Mouse (Mus musculus): Measurements from ENCODE around the gene Supt7l. TPM values are rescaled to one million over a fixed set of nuclear protein-coding genes. Genes with fewer than 3 reads are reported as not detected.

The Supt7l gene
- 17.4 and 20.7 TPM in 2 replicates for polyA plus RNA-seq (2012; rRNA removed; ENCODE audit: low replicate concordance)

DNA sequence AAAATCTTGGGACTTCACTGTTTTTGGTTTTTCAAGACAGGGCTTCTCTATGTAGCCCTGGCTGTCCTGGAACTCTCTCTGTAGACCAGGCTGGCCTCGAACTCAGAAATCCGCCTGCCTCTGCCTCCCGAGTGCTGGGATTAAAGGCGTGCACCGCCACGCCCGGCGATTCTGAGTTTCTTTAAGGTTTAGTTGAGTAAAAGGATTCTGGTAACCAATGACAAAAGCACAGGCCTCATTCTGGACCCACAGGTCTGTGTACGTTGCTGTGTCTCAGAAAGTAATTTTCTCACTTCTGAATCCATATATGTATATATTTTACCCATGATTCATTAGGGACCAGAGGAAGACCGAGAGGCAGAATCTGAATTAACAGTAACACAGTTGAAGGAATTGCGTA lies at the start of gene Supt7l:
Gene Supt7l (minus strand): TSS at position 101 of the 400 bp plus-strand sequence.

DNA sequence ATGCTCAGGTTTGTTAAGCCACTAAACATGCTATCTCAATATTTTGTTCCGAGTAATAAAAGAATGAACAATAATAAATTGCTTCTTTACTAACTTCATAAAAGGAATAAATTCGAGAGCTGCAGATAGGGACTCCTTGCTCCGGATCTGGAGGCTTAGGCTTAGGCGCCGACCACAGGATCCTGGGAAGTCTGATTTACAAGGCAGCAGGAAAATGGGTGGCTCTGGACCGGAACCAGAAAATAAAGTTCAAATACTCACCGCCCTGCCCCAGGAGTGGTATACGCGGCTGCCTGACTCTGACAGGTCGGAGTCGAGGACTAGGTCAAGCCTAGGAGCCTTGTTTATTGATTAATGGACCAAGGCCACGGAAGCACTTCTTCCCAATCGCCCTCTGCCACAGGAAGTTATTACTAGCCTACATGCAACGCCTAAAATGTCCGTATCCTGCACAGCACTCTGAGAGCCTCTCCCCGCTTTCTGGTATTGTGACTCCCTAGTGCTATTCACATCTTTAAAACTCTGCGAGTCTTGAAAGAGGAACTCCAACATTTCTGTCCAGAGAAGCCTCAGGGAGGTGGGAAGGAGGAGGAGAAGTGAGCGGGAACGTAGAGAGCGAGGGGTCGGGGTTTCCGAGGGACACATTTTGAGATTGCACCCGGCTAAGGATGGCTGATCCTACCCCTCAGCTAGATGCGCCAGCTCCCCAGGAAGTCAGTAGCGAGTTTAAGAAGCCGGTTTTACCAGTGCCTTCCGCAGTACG lies 1.1 kb downstream of the Supt7l start, which contains the start of gene Slc4a1ap:
Gene Slc4a1ap (plus strand): TSS at position 642 of the 763 bp plus-strand sequence.

DNA sequence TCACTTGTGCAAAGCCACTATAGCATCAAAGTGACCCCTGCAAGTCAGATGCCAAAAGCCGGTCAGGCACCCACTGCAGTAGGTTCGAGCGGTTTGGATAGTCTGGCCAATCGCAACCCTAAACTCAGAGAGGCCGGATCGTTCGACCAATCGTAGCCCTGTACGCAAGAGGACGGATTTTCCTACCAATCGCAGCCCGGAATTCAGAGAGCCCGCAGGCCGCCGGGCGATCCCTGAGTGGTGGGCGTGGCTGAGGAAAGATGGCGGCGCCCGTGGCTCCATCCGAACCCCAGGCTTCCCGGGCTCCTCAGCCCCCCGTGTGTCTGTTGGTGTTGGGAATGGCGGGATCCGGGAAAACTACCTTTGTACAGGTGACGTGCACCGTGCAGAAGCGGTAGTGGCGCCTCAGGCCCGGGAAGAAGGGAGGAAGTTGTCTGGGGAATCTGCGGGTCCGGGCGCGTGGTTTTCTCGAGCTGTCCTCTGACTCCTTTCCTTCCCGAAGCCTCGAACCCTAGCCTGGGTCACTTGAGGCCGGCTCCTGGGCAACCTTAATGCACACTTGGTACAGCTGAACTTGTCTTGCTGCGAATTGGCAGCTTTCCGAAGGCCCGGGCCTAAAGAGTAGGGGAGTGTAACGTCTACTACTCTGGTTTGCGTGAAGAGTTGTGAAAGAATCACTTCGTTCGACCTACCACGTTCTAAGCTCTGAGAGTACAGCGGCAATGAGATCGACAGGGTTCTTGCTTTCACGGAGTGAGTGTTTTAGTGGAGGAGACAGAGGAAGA lies 32.9 kb downstream of the Supt7l start, which contains the start of gene Gpn1:
Gene Gpn1 (plus strand): TSS at position 229 of the 785 bp plus-strand sequence.

DNA sequence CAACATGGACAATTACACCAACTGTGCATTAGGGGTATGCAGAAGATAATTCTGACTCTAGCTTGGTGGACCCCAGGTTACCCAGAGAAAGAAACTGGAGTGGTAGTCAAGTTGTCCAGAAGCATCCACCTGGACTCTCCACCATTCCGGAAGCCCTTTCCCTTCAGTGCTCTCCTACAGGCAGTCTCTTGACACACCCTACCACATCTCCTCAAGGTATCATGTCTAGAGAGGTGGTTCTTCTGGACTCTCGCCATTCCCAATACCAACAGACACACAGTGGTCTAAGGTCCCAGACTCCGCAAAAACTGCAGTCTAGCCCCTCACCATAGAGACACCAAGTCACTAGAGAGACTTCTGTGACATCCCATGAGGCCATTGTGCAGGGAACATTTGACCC lies 42.2 kb downstream of the Supt7l start, which contains the start of gene 4930548H24Rik:
Gene 4930548H24Rik (plus strand): TSS at position 301 of the 400 bp plus-strand sequence.

Other genes starting within 250 kb of the Supt7l start
- 40.7 and 63.3 TPM in 2 replicates for gene Ift172, start 236.7 kb downstream of the Supt7l start, polyA plus RNA-seq (2012; rRNA removed; ENCODE audit: low replicate concordance)
- gene Fndc4, start 231.7 kb downstream of the Supt7l start, polyA plus RNA-seq (2012; rRNA removed; ENCODE audit: low replicate concordance), result 7.7 and 46.5 TPM in 2 replicates
- gene Gckr, start 230.4 kb downstream of the Supt7l start, polyA plus RNA-seq (2012; rRNA removed; ENCODE audit: low replicate concordance), result 0.21 and 0.28 TPM in 2 replicates
- gene Zfp512, start 75.4 kb downstream of the Supt7l start, polyA plus RNA-seq (2012; rRNA removed; ENCODE audit: low replicate concordance), result 12.3 and 19.9 TPM in 2 replicates
- gene 4930548H24Rik, start 42.1 kb downstream of the Supt7l start, polyA plus RNA-seq (2012; rRNA removed; ENCODE audit: low replicate concordance), result 0.09 TPM in 1 of 2 replicates, not detected in the other
- 13.5 and 22.9 TPM in 2 replicates for gene Gpn1, start 33.1 kb downstream of the Supt7l start, polyA plus RNA-seq (2012; rRNA removed; ENCODE audit: low replicate concordance)
- gene Slc4a1ap, start 812 bp downstream of the Supt7l start, polyA plus RNA-seq (2012; rRNA removed; ENCODE audit: low replicate concordance), result 13.4 and 18.6 TPM in 2 replicates
- gene Mrpl33, start 69.1 kb upstream of the Supt7l start, polyA plus RNA-seq (2012; rRNA removed; ENCODE audit: low replicate concordance), result 29.5 and 31.3 TPM in 2 replicates
- gene Rbks, start 169.8 kb upstream of the Supt7l start, polyA plus RNA-seq (2012; rRNA removed; ENCODE audit: low replicate concordance), result 3.9 and 5.9 TPM in 2 replicates
- 43.9 and 60.4 TPM in 2 replicates for gene Babam2, start 169.9 kb upstream of the Supt7l start, polyA plus RNA-seq (2012; rRNA removed; ENCODE audit: low replicate concordance)

Measured in subcutaneous adipose tissue, adult 2 months (tissue).